Mouse (Mus musculus) right cerebral cortex, adult 2 months (tissue): ENCODE measurements around the gene Vdr.

Experiments used
- DNase-seq, 2 experiments: peaks; one replicate each; pipeline ENCODE4 v3.0.0; 2021 to 2022; ENCODE audit warnings: low spot score in 2 of 2

Gene Vdr

GRCm38 (mm10) chr15:97812126-97812525 is 98.3 kb downstream of the Vdr start:
- peak; percentile 81 to 88 for DNase-seq

DNA sequence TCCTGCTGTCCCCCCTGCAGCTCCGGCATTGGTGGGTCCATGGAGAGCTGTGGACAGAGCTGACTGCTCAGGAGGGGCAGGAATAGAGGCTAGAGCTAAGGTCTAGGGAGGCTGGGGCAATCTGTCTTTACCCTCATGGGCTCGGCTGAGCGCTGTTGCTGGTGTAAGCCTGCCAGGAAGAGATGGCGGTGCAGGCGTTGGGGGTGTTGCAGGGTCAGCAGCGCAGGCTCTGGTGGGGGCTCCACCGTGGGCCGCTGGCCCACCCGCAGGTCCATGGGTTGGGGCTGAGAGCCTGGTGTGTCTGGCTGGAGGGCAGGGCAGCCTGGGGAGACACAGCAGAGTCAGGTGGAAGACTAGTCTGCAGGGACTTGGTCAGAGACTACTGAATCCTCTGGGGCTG is 99.1 kb downstream of the Vdr start:
- DNase-seq = no peak

DNA sequence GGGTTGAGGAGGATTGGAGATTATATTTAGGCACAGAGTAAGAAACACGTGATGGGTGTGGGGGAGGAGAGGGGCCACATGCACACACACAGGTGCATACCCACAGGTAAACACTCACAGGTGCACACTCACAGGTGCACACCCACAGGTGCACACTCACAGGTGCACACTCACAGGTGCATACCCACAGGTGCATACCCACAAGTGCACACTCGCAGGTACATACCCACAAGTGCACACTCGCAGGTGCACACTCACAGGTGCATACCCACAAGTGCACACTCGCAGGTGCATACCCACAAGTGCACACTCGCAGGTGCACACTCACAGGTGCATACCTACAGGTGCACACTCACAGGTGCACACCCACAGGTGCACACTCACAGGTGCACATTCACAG is 100.0 kb downstream of the Vdr start:
- no peak for DNase-seq

GRCm38 (mm10) chr15:97809942-97810341 is 100.5 kb downstream of the Vdr start:
- no peak for DNase-seq

- DNase-seq = no peak
Measured at GRCm38 (mm10) chr15:97809206-97809605, 101.2 kb downstream of the Vdr start.

DNA sequence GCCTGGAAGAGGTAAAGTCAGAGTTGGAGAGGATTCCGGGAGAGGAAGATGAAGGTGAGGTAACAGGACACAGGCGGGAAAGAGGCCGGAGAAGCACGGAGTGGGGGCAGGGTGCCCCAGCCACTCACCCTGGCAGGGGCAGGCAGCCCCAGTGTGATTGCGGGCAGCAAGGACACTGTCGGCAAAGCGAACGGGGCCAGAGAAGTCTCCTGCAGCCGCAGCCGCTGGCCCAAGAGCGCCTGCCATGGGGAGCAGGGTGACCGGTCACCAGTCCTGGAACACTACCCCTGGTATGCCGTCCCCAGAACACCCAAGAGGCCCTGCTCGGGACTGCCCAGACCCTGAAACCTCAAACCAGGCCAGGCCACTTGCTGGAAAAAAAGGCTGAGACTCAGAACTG is 101.9 kb downstream of the Vdr start:
- DNase-seq = no peak

DNA sequence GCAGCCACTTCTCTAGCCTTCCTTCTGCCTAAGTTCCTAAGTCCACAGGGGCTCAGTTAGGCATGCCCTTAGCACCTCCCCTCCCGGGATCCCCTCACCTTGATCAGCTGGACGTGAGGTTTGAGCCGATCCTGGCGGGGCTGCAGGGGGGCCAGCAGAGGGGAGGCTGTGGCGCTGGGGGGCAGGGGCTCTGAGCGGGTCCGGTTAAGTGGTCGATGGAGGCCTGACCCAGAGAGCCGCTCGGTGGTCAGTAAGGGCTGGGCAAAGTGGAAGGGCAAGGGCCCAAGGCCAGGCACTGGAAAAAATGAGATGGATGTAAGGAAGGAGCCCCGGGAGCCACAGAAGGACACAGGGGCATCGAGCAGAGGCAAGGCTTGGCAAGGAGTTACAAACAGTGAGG is 102.6 kb downstream of the Vdr start:
- DNase-seq = no peak
